Mouse (Mus musculus) neutrophil, adult 5-6 weeks (primary cell): ENCODE results near the gene Rbm39. TPM values are rescaled to one million over a fixed set of nuclear protein-coding genes. Genes with fewer than 3 reads are reported as not detected.
"Not testable (repeated sequence)": the region's sequence is repeated elsewhere in the genome, so short reads cannot be mapped to it uniquely, and the experiment has no call there.

Source experiments
- ATAC-seq: fragments of 151-379, 151-347 bp; 2 replicates; pipeline ENCODE4 v1.8.0; 2017; ENCODE audit warnings: mild to moderate bottlenecking, moderate TSS enrichment; ENCODE audit not compliant: insufficient number of reproducible peaks, poor library complexity, low FRiP score, severe bottlenecking; ENCODE audit errors: extremely low read depth
- total RNA-seq: library from RNA; stranded (forward); fragments of 200-1000 nt; gene quantifications from 2 replicates; pipeline ENCODE4 v1.2.3, GENCODE M21; 2017

Gene Rbm39
- total RNA-seq, 1 experiment from 2014 or later, result 1,446 TPM

DNA sequence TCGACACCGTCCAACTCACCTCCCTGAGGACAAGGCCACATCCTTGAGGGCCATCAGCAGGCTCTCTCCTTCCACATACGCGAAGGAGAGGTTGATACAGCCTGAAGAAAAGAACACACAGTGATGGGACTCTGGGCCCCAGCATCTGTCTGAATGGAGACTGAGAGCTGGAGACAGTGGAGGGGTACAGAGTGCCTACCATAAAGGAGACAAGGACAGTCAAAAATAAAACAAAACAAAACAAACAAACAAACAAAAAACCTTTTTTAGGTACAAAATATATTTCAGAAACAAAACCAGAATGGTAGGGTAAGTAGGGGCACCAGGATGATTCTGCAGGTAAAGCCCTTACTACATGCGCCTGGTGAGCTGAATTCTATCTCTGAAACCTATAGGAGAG lies 53.0 kb downstream of the Rbm39 start, which contains the start of gene Gm28036:
Gene Gm28036, minus strand, starts transcription at position 101 of the 400 bp plus-strand sequence.
- ATAC-seq, result no peak

GRCm38 (mm10) chr2:156123731-156124130 lies 56.3 kb downstream of the Rbm39 start:
- no peak for ATAC-seq

- ATAC-seq, result no peak
Measured at GRCm38 (mm10) chr2:156119566-156119965, 60.5 kb downstream of the Rbm39 start.

GRCm38 (mm10) chr2:156112080-156112423 lies 68.0 kb downstream of the Rbm39 start:
- not testable (repeated sequence) for ATAC-seq

DNA sequence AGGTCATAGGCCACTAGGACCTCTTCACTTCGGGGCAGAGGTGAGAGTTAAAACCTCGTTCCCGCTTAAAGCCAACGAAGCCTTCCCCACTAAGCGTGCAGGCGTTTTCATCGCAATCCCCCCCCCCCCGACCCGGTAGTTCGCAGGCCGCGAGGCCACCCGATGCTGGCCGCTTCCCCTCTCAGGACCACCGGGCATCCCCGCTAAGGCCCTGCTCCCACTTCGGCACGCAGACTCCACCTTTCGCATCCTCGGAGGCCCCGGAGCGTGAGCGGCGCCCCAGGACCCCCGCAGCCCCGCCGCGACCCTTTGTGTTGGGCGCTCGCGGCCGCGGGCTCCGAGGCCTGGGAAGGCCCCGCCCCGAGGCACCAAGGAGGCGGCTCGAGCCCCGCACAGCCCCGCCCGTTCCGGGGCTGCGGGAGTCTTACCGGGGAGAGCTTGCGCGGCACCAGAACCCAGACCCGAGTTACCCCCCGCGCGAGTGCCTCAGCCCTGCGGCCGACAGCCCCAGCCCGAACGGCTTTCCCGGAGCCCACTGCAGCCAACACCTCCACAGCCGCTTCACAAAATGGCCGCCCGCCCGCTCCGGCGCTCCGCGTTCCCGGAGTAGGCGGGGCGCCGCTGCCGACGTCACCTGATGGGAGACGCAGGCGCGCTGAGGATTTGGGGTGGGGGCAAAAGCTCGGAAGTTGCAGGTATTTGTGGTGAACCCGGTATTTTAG lies 68.5 kb downstream of the Rbm39 start, which contains the start of the genes Cpne1 and Rbm12:
Gene Cpne1, minus strand, starts transcription at position 608 of the 722 bp plus-strand sequence.
Gene Rbm12, minus strand, starts transcription at position 621 of the 722 bp plus-strand sequence.
- ATAC-seq, result peak; percentile 95

GRCm38 (mm10) chr2:156110627-156111357 lies 69.2 kb downstream of the Rbm39 start:
- ATAC-seq, result no peak

Other genes with a start within 250 kb of the Rbm39 start
- 20.6 and 23.1 TPM in 2 replicates for gene Uqcc1, start 249.9 kb downstream of the Rbm39 start, total RNA-seq
- gene Gm15557, start 239.5 kb downstream of the Rbm39 start, total RNA-seq, result not detected in 2 replicates
- gene Gdf5, start 234.9 kb downstream of the Rbm39 start, total RNA-seq, result not detected in 2 replicates
- 66.2 and 69.1 TPM in 2 replicates for gene Cep250, start 223.8 kb downstream of the Rbm39 start, total RNA-seq
- 1.1 and 1.4 TPM in 2 replicates for gene 6430550D23Rik, start 172.3 kb downstream of the Rbm39 start, total RNA-seq
- 61.0 and 68.6 TPM in 2 replicates for gene Ergic3, start 172.2 kb downstream of the Rbm39 start, total RNA-seq
- gene Fer1l4, start 127.3 kb downstream of the Rbm39 start, total RNA-seq, result not detected in 2 replicates
- 0.37 and 1.4 TPM in 2 replicates for gene Spag4, start 115.1 kb downstream of the Rbm39 start, total RNA-seq
- gene Cpne1, start 68.3 kb downstream of the Rbm39 start, total RNA-seq, result 111 and 113 TPM in 2 replicates
- 22.5 and 29.3 TPM in 2 replicates for gene Rbm12, start 68.3 kb downstream of the Rbm39 start, total RNA-seq
- 34.1 and 36.1 TPM in 2 replicates for gene Gm28036, start 53.1 kb downstream of the Rbm39 start, total RNA-seq
- gene Romo1, start 36.2 kb downstream of the Rbm39 start, total RNA-seq, result 5.5 and 13.5 TPM in 2 replicates
- gene Nfs1, start 36.1 kb downstream of the Rbm39 start, total RNA-seq, result 22.2 and 26.5 TPM in 2 replicates
- gene Phf20, start 16.2 kb upstream of the Rbm39 start, total RNA-seq, result 42.7 and 80.4 TPM in 2 replicates
- 18.7 and 37.0 TPM in 2 replicates for gene Cnbd2, start 132.1 kb upstream of the Rbm39 start, total RNA-seq
- gene Scand1, start 132.5 kb upstream of the Rbm39 start, total RNA-seq, result 55.2 and 82.9 TPM in 2 replicates
- gene Epb41l1, start 240.7 kb upstream of the Rbm39 start, total RNA-seq, result 0.25 and 0.70 TPM in 2 replicates